Mouse (Mus musculus): ENCODE data around the gene Mapt. TPM values are rescaled to one million over a fixed set of nuclear protein-coding genes. Genes with fewer than 3 reads are reported as not detected.

The Mapt gene
- polyA plus RNA-seq (2015; fragmentation: Nextera tagmentation; extraction: Ambion mirVana): 1,116 and 1,219 TPM in 2 replicates

DNA sequence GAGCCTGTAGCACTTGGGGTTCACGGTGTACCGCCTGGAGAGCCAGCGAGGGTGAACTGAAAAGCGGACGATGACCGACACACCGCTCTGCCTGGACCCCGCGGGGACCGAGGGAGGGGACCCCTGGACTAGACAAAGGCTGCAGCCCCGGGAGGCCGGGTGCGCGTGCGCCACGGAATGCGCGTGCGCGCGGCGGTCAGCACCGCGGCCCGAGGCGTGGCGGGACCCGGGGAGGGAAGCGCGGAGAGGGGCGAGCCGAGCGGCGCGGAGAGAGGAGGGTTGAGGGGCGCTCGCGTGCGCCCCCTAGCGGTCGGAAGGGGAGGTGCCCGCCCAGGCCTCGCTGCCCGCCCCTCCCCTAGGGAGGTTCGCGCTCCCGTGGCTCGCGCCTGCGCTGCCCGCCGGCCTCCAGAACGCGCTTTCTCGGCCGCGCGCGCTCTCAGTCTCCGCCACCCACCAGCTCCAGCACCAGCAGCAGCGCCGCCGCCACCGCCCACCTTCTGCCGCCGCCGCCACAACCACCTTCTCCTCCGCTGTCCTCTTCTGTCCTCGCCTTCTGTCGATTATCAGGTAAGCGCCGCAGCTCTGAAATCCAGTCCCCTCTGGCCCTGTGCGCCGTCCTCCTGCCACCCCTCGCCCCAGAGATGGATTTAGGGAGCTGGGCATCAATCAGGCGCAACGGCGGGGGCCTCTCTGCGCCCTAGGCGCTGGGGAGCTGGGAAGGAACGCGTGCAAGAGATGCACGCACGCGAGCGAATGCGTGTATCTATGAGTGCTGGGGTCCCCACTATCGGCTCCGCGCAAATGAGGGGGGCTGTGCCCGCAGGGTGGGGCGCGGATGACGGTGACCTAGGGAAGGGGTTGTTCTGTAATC lies at the start of gene Mapt:
Gene Mapt, plus strand, starts transcription at position 350 of the 871 bp plus-strand sequence.
- peak within 1 kb of the TSS; percentile 64 for H3K4me2 ChIP-seq (ENCODE audit: low read length)
- H3K9ac ChIP-seq (ENCODE audit: low read depth, low read length): peak within 1 kb of the TSS; percentile 92
- H3K27me3 ChIP-seq (replicated peaks; ENCODE audit: control insufficient read depth, insufficient read depth, low read length): no peaks in the 10 kb centered on the region
- peak within 1 kb of the TSS; percentile 97 for H3K27ac ChIP-seq (ENCODE audit: low read depth, low read length)
- peaks cover 18% of the 10 kb centered on the region for H3K4me1 ChIP-seq (ENCODE audit: control insufficient read depth, insufficient read depth, low read depth, low read length)
- ATAC-seq: peak; percentile 77
- no peaks in the 10 kb centered on the region for H3K9me3 ChIP-seq (ENCODE audit: control insufficient read depth, low read length)
- under 1% methylated on average over 66 of the region's 94 CpGs for WGBS
- peak within 1 kb of the TSS; percentile 62 for H3K4me3 ChIP-seq (ENCODE audit: low read length)
- no peaks in the 10 kb centered on the region for H3K36me3 ChIP-seq (ENCODE audit: control insufficient read depth, insufficient read depth, low read length)

GRCm38 (mm10) chr11:104182141-104182540 lies 49.0 kb upstream of the Mapt start:
- Histone ChIP-seq H3K9me3 (ENCODE audit: control insufficient read depth, low read length) (no peaks in the 10 kb centered on the region), H3K27ac (ENCODE audit: low read depth, low read length) (no peak overlapping the region), H3K9ac (ENCODE audit: low read depth, low read length) (no peak overlapping the region), H3K4me3 (ENCODE audit: low read length) (no peak overlapping the region), H3K36me3 (ENCODE audit: control insufficient read depth, insufficient read depth, low read length) (no peaks in the 10 kb centered on the region), H3K27me3 (replicated peaks; ENCODE audit: control insufficient read depth, insufficient read depth, low read length) (no peaks in the 10 kb centered on the region), H3K4me1 (ENCODE audit: control insufficient read depth, insufficient read depth, low read depth, low read length) (no peaks in the 10 kb centered on the region; the same call in 1 of the 2 replicates), H3K4me2 (ENCODE audit: low read length) (no peak overlapping the region)
- 92% methylated on average over 3 of the region's 3 CpGs for WGBS
- no peak for ATAC-seq

DNA sequence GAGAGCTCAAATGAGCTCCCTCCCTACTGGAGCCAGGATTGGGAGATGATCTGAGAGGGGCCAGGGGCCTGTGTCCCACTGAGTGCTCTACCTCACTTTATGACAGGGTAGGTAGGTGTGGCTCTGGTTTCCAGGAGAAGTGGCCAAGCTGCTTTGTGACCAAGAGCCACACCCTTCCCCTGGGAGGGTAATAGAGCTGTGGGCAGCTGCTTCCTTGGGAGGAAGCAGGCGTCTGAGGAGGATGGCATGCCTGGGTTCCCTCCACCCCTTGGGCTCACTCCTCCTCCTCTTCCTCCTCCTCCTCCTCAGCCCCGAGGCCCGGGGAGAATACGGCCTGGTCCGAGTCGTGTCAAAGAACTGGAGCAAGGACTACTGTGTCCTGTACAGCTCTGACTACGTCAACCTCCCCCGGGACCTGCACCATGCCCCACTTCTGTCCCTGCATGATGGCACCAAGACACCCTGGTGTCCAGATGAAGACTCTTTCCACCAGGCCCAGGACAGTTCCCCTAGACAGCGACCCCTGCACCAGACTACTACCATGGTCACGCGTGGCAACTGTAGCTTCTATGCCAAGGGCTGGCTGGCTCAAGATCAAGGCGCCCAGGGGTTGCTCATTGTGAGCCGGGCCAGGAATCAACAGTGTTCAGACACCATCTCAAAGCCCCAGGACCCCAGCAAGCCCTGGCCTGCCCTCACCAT lies 44.9 kb upstream of the Mapt start, which contains the start of gene Sppl2c:
Gene Sppl2c, plus strand, starts transcription at position 193 of the 702 bp plus-strand sequence.
- Histone ChIP-seq H3K36me3 (ENCODE audit: control insufficient read depth, insufficient read depth, low read length) (no peaks in the 10 kb centered on the region), H3K27me3 (replicated peaks; ENCODE audit: control insufficient read depth, insufficient read depth, low read length) (no peaks in the 10 kb centered on the region), H3K4me2 (ENCODE audit: low read length) (no peak within 1 kb of the TSS), H3K4me1 (ENCODE audit: control insufficient read depth, insufficient read depth, low read depth, low read length) (no peaks in the 10 kb centered on the region), H3K9ac (ENCODE audit: low read depth, low read length) (no peak within 1 kb of the TSS), H3K9me3 (ENCODE audit: control insufficient read depth, low read length) (no peaks in the 10 kb centered on the region), H3K27ac (ENCODE audit: low read depth, low read length) (no peak within 1 kb of the TSS), H3K4me3 (ENCODE audit: low read length) (no peak within 1 kb of the TSS)
- WGBS: 85% methylated on average over 13 of the region's 13 CpGs
- ATAC-seq: no peak

DNA sequence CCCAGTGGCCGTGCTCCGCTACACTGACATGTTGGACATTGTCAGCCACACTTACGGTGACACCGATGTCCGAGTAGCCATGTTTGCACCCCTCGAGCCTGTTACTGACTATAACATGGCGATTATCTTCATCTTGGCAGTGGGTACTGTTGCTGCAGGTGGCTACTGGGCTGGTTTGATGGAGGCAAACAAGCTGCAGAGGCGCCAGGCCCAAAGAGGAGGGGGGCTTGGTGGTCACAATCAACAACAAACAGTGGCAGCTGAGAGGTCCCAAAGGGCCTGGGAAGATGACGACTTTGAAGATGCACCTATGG lies 44.4 kb upstream of the Mapt start:
- H3K27ac ChIP-seq (ENCODE audit: low read depth, low read length): no peak overlapping the region
- no peak overlapping the region for H3K9ac ChIP-seq (ENCODE audit: low read depth, low read length)
- H3K27me3 ChIP-seq (replicated peaks; ENCODE audit: control insufficient read depth, insufficient read depth, low read length): no peaks in the 10 kb centered on the region
- no peaks in the 10 kb centered on the region for H3K4me1 ChIP-seq (ENCODE audit: control insufficient read depth, insufficient read depth, low read depth, low read length)
- H3K4me3 ChIP-seq (ENCODE audit: low read length): no peak overlapping the region
- no peaks in the 10 kb centered on the region for H3K9me3 ChIP-seq (ENCODE audit: control insufficient read depth, low read length)
- H3K36me3 ChIP-seq (ENCODE audit: control insufficient read depth, insufficient read depth, low read length): no peaks in the 10 kb centered on the region
- H3K4me2 ChIP-seq (ENCODE audit: low read length): no peak overlapping the region
- WGBS: 86% methylated on average over 9 of the region's 9 CpGs
- no peak for ATAC-seq

GRCm38 (mm10) chr11:104187766-104188165 lies 43.4 kb upstream of the Mapt start:
- Histone ChIP-seq H3K27me3 (replicated peaks; ENCODE audit: control insufficient read depth, insufficient read depth, low read length) (no peaks in the 10 kb centered on the region), H3K4me2 (ENCODE audit: low read length) (no peak overlapping the region), H3K4me1 (ENCODE audit: control insufficient read depth, insufficient read depth, low read depth, low read length) (no peaks in the 10 kb centered on the region), H3K27ac (ENCODE audit: low read depth, low read length) (no peak overlapping the region), H3K4me3 (ENCODE audit: low read length) (no peak overlapping the region), H3K36me3 (ENCODE audit: control insufficient read depth, insufficient read depth, low read length) (no peaks in the 10 kb centered on the region), H3K9ac (ENCODE audit: low read depth, low read length) (no peak overlapping the region), H3K9me3 (ENCODE audit: control insufficient read depth, low read length) (no peaks in the 10 kb centered on the region)
- ATAC-seq: no peak
- 93% methylated on average over 10 of the region's 10 CpGs for WGBS

- no peaks in the 10 kb centered on the region for H3K4me1 ChIP-seq (ENCODE audit: control insufficient read depth, insufficient read depth, low read depth, low read length)
- H3K27ac ChIP-seq (ENCODE audit: low read depth, low read length): no peak overlapping the region
- H3K27me3 ChIP-seq (replicated peaks; ENCODE audit: control insufficient read depth, insufficient read depth, low read length): 0 out of 2 replicates have a peak, but pooled peaks cover 2% of the 10 kb centered on the region
- WGBS: 71% methylated on average over 2 of the region's 2 CpGs
- H3K4me3 ChIP-seq (ENCODE audit: low read length): no peak overlapping the region
- H3K36me3 ChIP-seq (ENCODE audit: control insufficient read depth, insufficient read depth, low read length): no peaks in the 10 kb centered on the region
- H3K4me2 ChIP-seq (ENCODE audit: low read length): no peak overlapping the region
- no peak for ATAC-seq
- H3K9me3 ChIP-seq (ENCODE audit: control insufficient read depth, low read length): no peaks in the 10 kb centered on the region
- no peak overlapping the region for H3K9ac ChIP-seq (ENCODE audit: low read depth, low read length)
Measured at GRCm38 (mm10) chr11:104190008-104190407, 41.2 kb upstream of the Mapt start.

DNA sequence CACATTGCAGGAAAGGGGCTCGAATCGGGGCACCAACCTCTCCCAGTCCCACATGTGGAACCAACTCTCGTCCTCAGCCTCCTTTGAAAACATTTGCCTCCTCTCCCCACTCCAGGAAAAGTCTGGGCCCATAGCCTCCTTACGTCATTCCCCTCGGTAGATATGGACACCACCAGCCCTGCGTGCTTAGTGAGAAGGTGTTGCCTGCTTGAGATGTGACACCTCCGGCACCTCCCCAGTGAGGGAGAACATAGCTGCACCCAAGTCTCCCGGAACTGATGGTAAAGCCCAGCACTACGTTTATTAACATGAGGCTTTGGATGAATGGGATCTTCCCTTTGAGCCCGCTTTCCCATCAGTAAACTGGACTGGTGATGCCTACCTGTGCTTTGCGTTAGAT lies 35.8 kb upstream of the Mapt start:
- ATAC-seq: peak; percentile 30; the same call in 1 of the 2 replicates
- peaks cover 11% of the 10 kb centered on the region; the same call in 1 of the 2 replicates for H3K27me3 ChIP-seq (replicated peaks; ENCODE audit: control insufficient read depth, insufficient read depth, low read length)
- WGBS: 77% methylated on average over 11 of the region's 11 CpGs

DNA sequence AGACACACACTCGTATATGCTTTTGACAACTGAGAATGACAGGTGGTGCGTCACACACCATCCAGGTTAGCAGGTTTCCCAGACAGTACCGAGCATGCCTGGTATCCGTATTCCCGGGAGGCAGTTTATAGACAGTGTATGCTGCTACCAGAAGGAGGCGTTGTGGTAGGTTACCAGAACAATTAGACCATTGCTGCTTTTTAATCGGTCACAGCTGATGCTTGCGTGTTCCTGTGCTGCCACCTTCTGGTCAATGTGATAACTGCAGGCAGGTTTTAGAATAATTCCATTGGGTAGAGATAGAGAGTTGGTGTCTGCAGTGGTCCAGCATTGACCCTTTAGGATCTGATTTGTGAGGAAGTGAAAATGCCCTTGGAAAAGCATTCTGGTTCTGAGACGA lies 35.4 kb upstream of the Mapt start:
- ATAC-seq: peak; percentile 79
- Histone ChIP-seq H3K9ac (ENCODE audit: low read depth, low read length) (0 out of 2 replicates have a peak overlapping the region, but pooled peaks have one; percentile 35), H3K27ac (ENCODE audit: low read depth, low read length) (no peak overlapping the region), H3K36me3 (ENCODE audit: control insufficient read depth, insufficient read depth, low read length) (no peaks in the 10 kb centered on the region), H3K4me2 (ENCODE audit: low read length) (peak overlapping the region; percentile 45), H3K27me3 (replicated peaks; ENCODE audit: control insufficient read depth, insufficient read depth, low read length) (peaks cover 11% of the 10 kb centered on the region; the same call in 1 of the 2 replicates), H3K4me1 (ENCODE audit: control insufficient read depth, insufficient read depth, low read depth, low read length) (no peaks in the 10 kb centered on the region), H3K9me3 (ENCODE audit: control insufficient read depth, low read length) (no peaks in the 10 kb centered on the region), H3K4me3 (ENCODE audit: low read length) (no peak overlapping the region)
- 7% methylated on average over 9 of the region's 9 CpGs for WGBS

More for the DNA sequence above, 35.8 kb upstream of the Mapt start:
- H3K4me1 ChIP-seq (ENCODE audit: control insufficient read depth, insufficient read depth, low read depth, low read length): no peaks in the 10 kb centered on the region
- H3K36me3 ChIP-seq (ENCODE audit: control insufficient read depth, insufficient read depth, low read length): no peaks in the 10 kb centered on the region
- H3K9me3 ChIP-seq (ENCODE audit: control insufficient read depth, low read length): no peaks in the 10 kb centered on the region
- no peak overlapping the region for H3K27ac ChIP-seq (ENCODE audit: low read depth, low read length)
- peak overlapping the region; percentile 45 for H3K4me2 ChIP-seq (ENCODE audit: low read length)
- 0 out of 2 replicates have a peak overlapping the region, but pooled peaks have one; percentile 35 for H3K9ac ChIP-seq (ENCODE audit: low read depth, low read length)
- no peak overlapping the region for H3K4me3 ChIP-seq (ENCODE audit: low read length)

DNA sequence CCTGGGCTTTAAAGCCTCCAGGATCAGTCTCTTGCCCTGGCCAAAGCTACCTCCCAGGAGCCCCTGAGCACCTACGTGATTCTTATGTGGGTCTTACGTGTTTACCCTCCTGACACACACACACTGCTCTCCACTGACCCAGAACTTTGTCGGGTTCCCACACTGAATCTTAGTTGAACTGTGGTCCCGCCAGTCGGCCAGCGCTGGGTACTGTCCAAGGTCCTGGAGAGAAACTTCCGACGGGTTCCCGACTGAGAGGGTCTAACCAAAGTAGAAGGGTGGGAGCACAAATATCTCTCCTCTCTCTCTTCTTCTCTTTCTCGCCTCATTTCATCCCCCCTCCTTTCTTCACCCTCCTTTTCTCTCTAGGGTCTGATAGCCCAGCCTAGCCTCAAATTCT lies 33.3 kb upstream of the Mapt start:
- Histone ChIP-seq H3K27ac (ENCODE audit: low read depth, low read length) (no peak overlapping the region), H3K27me3 (replicated peaks; ENCODE audit: control insufficient read depth, insufficient read depth, low read length) (peaks cover 11% of the 10 kb centered on the region; the same call in 1 of the 2 replicates), H3K4me3 (ENCODE audit: low read length) (no peak overlapping the region), H3K9me3 (ENCODE audit: control insufficient read depth, low read length) (no peaks in the 10 kb centered on the region), H3K4me2 (ENCODE audit: low read length) (no peak overlapping the region), H3K36me3 (ENCODE audit: control insufficient read depth, insufficient read depth, low read length) (no peaks in the 10 kb centered on the region), H3K4me1 (ENCODE audit: control insufficient read depth, insufficient read depth, low read depth, low read length) (no peaks in the 10 kb centered on the region), H3K9ac (ENCODE audit: low read depth, low read length) (no peak overlapping the region)
- WGBS: 11% methylated on average over 10 of the region's 10 CpGs
- ATAC-seq: no peak

Data from hindbrain, embryonic 16.5 days (tissue).